Mouse (Mus musculus) CD4-positive helper T cell, adult 2 months (primary cell): ENCODE results near the gene Psmd10.
A peak's percentile ranks its signal among the peaks of the same experiment; 100 is the strongest.

Experiments
- DNase-seq: peaks from one replicate; pipeline ENCODE4 v3.0.0-alpha.2; 2012; ENCODE audit warnings: low read depth, missing footprints, low spot score

Psmd10 gene

GRCm38 (mm10) chrX:140956272-140956940 lies at the start of gene Psmd10, which contains the start of gene Atg4a:
TSS of gene Psmd10 (minus strand) at chrX:140956728.
TSS of gene Atg4a (plus strand) at chrX:140956907.
- peak; percentile 94 for DNase-seq

- DNase-seq = no peak
Measured at GRCm38 (mm10) chrX:140998885-140999284, 42.4 kb upstream of the Psmd10 start.

GRCm38 (mm10) chrX:140997912-140998545 lies 41.5 kb upstream of the Psmd10 start:
- DNase-seq = no peak

GRCm38 (mm10) chrX:140996909-140997516 lies 40.5 kb upstream of the Psmd10 start:
- DNase-seq = no peak

- no peak for DNase-seq
Measured at GRCm38 (mm10) chrX:140985256-140985655, 28.7 kb upstream of the Psmd10 start.

- no peak for DNase-seq
Measured at GRCm38 (mm10) chrX:140984795-140985194, 28.3 kb upstream of the Psmd10 start.

- DNase-seq = no peak
Measured at GRCm38 (mm10) chrX:140983206-140983960, 26.9 kb upstream of the Psmd10 start.

GRCm38 (mm10) chrX:140980163-140980562 lies 23.6 kb upstream of the Psmd10 start:
- DNase-seq = no peak

- no peak for DNase-seq
Measured at GRCm38 (mm10) chrX:140979546-140979945, 23.0 kb upstream of the Psmd10 start.

- no peak for DNase-seq
Measured at GRCm38 (mm10) chrX:140978943-140979342, 22.4 kb upstream of the Psmd10 start.

GRCm38 (mm10) chrX:140956959-140957358 lies 431 bp upstream of the Psmd10 start:
- DNase-seq = no peak

GRCm38 (mm10) chrX:140953618-140954017 lies 2.9 kb downstream of the Psmd10 start:
- no peak for DNase-seq

GRCm38 (mm10) chrX:140936271-140936670 lies 20.3 kb downstream of the Psmd10 start:
- no peak for DNase-seq

- no peak for DNase-seq
Measured at GRCm38 (mm10) chrX:140933263-140933662, 23.3 kb downstream of the Psmd10 start.

GRCm38 (mm10) chrX:140932066-140932465 lies 24.5 kb downstream of the Psmd10 start:
- no peak for DNase-seq

- no peak for DNase-seq
Measured at GRCm38 (mm10) chrX:140921321-140921720, 35.2 kb downstream of the Psmd10 start.

GRCm38 (mm10) chrX:140907360-140907759 lies 49.2 kb downstream of the Psmd10 start, which contains the start of gene Vsig1:
TSS of gene Vsig1 (plus strand) at chrX:140907608.
- no peak for DNase-seq

- DNase-seq = no peak
Measured at GRCm38 (mm10) chrX:140903487-140903886, 53.0 kb downstream of the Psmd10 start.
